Mouse (Mus musculus) spleen, postnatal 4 days (tissue): Measurements from ENCODE around the gene Vps35l.

Experiments
- DNase-seq, 2 experiments: peaks; one replicate each; pipeline ENCODE4 v3.0.0; 2022; ENCODE audit warnings: low spot score in 2 of 2

Vps35l gene

GRCm38 (mm10) chr7:118739975-118740531, at the start of gene Vps35l:
Vps35l (plus strand) TSS chr7:118740226.
- peak; percentile 78 to 91 for DNase-seq

GRCm38 (mm10) chr7:118691287-118691686, 48.7 kb upstream of the Vps35l start:
- DNase-seq, result no peak

GRCm38 (mm10) chr7:118696146-118696545, 43.9 kb upstream of the Vps35l start:
- DNase-seq, result no peak

GRCm38 (mm10) chr7:118697168-118697567, 42.9 kb upstream of the Vps35l start:
- no peak for DNase-seq

- DNase-seq, result no peak
These were observed 41.1 kb upstream of the Vps35l start for GRCm38 (mm10) chr7:118698882-118699281.

- DNase-seq, result no peak
These were observed 36.9 kb upstream of the Vps35l start for GRCm38 (mm10) chr7:118703144-118703561.

GRCm38 (mm10) chr7:118704001-118704850, 35.8 kb upstream of the Vps35l start:
- DNase-seq, result no peak

- DNase-seq, result peak; percentile 89 to 94
These were observed 34.7 kb upstream of the Vps35l start, which contains the start of gene Gde1 for GRCm38 (mm10) chr7:118705101-118705961. Gde1 (minus strand) TSS chr7:118705778.

- DNase-seq, result no peak
These were observed 34.0 kb upstream of the Vps35l start for GRCm38 (mm10) chr7:118706051-118706450.

GRCm38 (mm10) chr7:118706488-118706887, 33.5 kb upstream of the Vps35l start:
- DNase-seq, result no peak

- no peak for DNase-seq
These were observed 32.8 kb upstream of the Vps35l start for GRCm38 (mm10) chr7:118707216-118707615.

- no peak for DNase-seq
These were observed 32.0 kb upstream of the Vps35l start for GRCm38 (mm10) chr7:118708002-118708401.

GRCm38 (mm10) chr7:118710776-118711175, 29.2 kb upstream of the Vps35l start:
- DNase-seq, result no peak

GRCm38 (mm10) chr7:118712228-118713173, 27.5 kb upstream of the Vps35l start, which contains the start of gene Ccp110:
Ccp110 (plus strand) TSS chr7:118712552.
- peak; percentile 91 to 93 for DNase-seq

- DNase-seq, result no peak
These were observed 25.2 kb upstream of the Vps35l start for GRCm38 (mm10) chr7:118714873-118715272.

GRCm38 (mm10) chr7:118718066-118718465, 22.0 kb upstream of the Vps35l start:
- DNase-seq, result no peak

GRCm38 (mm10) chr7:118723927-118724326, 16.1 kb upstream of the Vps35l start:
- DNase-seq, result no peak

- DNase-seq, result no peak
These were observed 14.6 kb upstream of the Vps35l start for GRCm38 (mm10) chr7:118725459-118725858.

GRCm38 (mm10) chr7:118728846-118729587, 11.0 kb upstream of the Vps35l start:
- no peak for DNase-seq

- DNase-seq, result no peak
These were observed 8.2 kb upstream of the Vps35l start for GRCm38 (mm10) chr7:118731781-118732180.
